Mouse (Mus musculus) urinary bladder, postnatal 10 days (tissue): ENCODE results near the gene Gm3173.
"Not testable (repeated sequence)": the region's sequence is repeated elsewhere in the genome, so short reads cannot be mapped to it uniquely, and the experiment has no call there.

ENCODE experiments used
- DNase-seq: peaks from one replicate; pipeline ENCODE4 v3.0.0; 2022; ENCODE audit warnings: low spot score

Gm3173 gene

GRCm38 (mm10) chr14:4430692-4431091, at the start of gene Gm3173:
Gm3173 (plus strand) TSS chr14:4430992.
- DNase-seq = not testable (repeated sequence)

GRCm38 (mm10) chr14:4385606-4386005, 45.2 kb upstream of the Gm3173 start:
- not testable (repeated sequence) for DNase-seq

GRCm38 (mm10) chr14:4392841-4393530, 37.8 kb upstream of the Gm3173 start:
- DNase-seq = not testable (repeated sequence)

- not testable (repeated sequence) for DNase-seq
Observed at GRCm38 (mm10) chr14:4397226-4397625, 33.6 kb upstream of the Gm3173 start, which contains the start of gene Gm3159. Gm3159 (plus strand) TSS chr14:4397526.

- DNase-seq = not testable (repeated sequence)
Observed at GRCm38 (mm10) chr14:4398624-4399023, 32.2 kb upstream of the Gm3173 start.

GRCm38 (mm10) chr14:4400115-4400789, 30.5 kb upstream of the Gm3173 start:
- not testable (repeated sequence) for DNase-seq

GRCm38 (mm10) chr14:4401245-4401644, 29.5 kb upstream of the Gm3173 start:
- not testable (repeated sequence) for DNase-seq

- DNase-seq = not testable (repeated sequence)
Observed at GRCm38 (mm10) chr14:4403840-4404239, 27.0 kb upstream of the Gm3173 start.

- DNase-seq = not testable (repeated sequence)
Observed at GRCm38 (mm10) chr14:4409939-4410338, 20.9 kb upstream of the Gm3173 start.

- DNase-seq = not testable (repeated sequence)
Observed at GRCm38 (mm10) chr14:4414965-4415835, 15.6 kb upstream of the Gm3173 start, which contains the start of gene Gm3164. Gm3164 (plus strand) TSS chr14:4415448.

- DNase-seq = not testable (repeated sequence)
Observed at GRCm38 (mm10) chr14:4481445-4481844, 50.7 kb downstream of the Gm3173 start, which contains the start of gene Gm3182. Gm3182 (plus strand) TSS chr14:4481745.

GRCm38 (mm10) chr14:4499425-4499824, 68.6 kb downstream of the Gm3173 start:
- not testable (repeated sequence) for DNase-seq

GRCm38 (mm10) chr14:4555105-4555504, 124.3 kb downstream of the Gm3173 start, which contains the start of gene Gm3047:
Gm3047 (plus strand) TSS chr14:4555405.
- DNase-seq = not testable (repeated sequence)
